11 mouse cellular contexts compared by ENCODE assay signal in the genomic region with DNA sequence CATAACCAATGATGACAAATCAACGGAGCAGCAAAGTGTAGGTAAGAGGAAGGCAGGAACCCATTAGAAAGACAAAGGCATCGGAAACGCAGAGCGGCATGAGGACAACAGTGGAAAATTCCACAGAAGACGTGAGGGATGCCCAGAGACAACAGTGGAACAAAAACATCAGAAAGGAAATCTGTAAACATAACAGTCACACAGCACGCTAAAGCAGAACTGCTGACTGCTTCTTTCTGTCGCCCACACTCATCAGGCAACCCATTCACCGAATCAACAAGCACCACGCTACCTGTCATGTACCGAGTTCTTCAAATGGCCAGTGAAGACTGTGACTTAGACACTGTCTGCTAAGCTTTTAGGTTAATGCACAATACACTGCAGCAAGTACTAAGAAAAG.
"Had no signal": no experiment of that assay in that cellular context is flagged by ENCODE, and none has a peak within 500 bp of the region (broad histone marks: within the 10 kb centered on the region; RNA-seq: fewer than 3 reads in every experiment).

No protein-coding gene starts in this region.

- DNase-seq: kidney, adult 8-10 months; kidney, postnatal 10 days; kidney, postnatal 36 days; liver, embryonic 13.5 days; lung, adult 2 months; lung, postnatal 14 days; lung, postnatal 4 days; midbrain, embryonic 14.5 days; right cerebral cortex, postnatal 25 days; spleen, adult 18-20 months; thymus, postnatal 36 days had no signal
